Mouse (Mus musculus) liver, adult 2 months (tissue): Measurements from ENCODE around the gene Tmem223. TPM values are rescaled to one million over a fixed set of nuclear protein-coding genes. Genes with fewer than 3 reads are reported as not detected.

Experiments
- DNase-seq: peaks from one replicate; pipeline ENCODE4 v3.0.0-alpha.2; 2011; ENCODE audit warnings: low read depth, low spot score; ENCODE audit errors: extremely low read depth
- H3K27ac ChIP-seq: fragments of 200-500 bp; replicated peaks from 2 replicates; pipeline ENCODE4 v1.5.1; 2012; ENCODE audit warnings: low read depth, mild to moderate bottlenecking, control low read depth, inconsistent platforms, low read length; ENCODE audit not compliant: insufficient read depth
- H3K27me3 ChIP-seq: fragments of 200-500 bp; 2 replicates; pipeline ENCODE4 v1.6.1; 2012; ENCODE audit warnings: mild to moderate bottlenecking, moderate library complexity, low read length, inconsistent platforms; ENCODE audit not compliant: control insufficient read depth, insufficient read depth
- H3K36me3 ChIP-seq: fragments of 200-500 bp; 2 replicates; pipeline ENCODE4 v1.6.1; 2012; ENCODE audit warnings: low read length, inconsistent platforms; ENCODE audit not compliant: control insufficient read depth, insufficient read depth
- H3K4me1 ChIP-seq: fragments of 200-500 bp; 2 replicates; pipeline ENCODE4 v1.6.1; 2011; ENCODE audit warnings: low read length; ENCODE audit not compliant: control insufficient read depth, insufficient read depth
- H3K4me3 ChIP-seq: fragments of 200-500 bp; 2 replicates; pipeline ENCODE4 v1.5.1; 2011; ENCODE audit warnings: low read depth, mild to moderate bottlenecking, control low read depth, low read length, moderate library complexity; ENCODE audit not compliant: insufficient read depth
- H3K79me2 ChIP-seq: fragments of 200-500 bp; 2 replicates; pipeline ENCODE4 v1.6.1; 2012; ENCODE audit warnings: inconsistent platforms, mild to moderate bottlenecking, low read length, moderate library complexity; ENCODE audit not compliant: control insufficient read depth, insufficient read depth
- H3K9ac ChIP-seq: fragments of 200-500 bp; 2 replicates; pipeline ENCODE4 v1.6.1; 2012; ENCODE audit warnings: low read depth, mild to moderate bottlenecking, control low read depth, inconsistent platforms, low read length
- CTCF ChIP-seq: fragments of 200-500 bp; IDR thresholded peaks from 2 replicates; pipeline ENCODE4 v1.5.1; 2011; ENCODE audit warnings: low read depth, low read length, control low read depth
- POLR2A ChIP-seq: fragments of 200-500 bp; IDR thresholded peaks from 2 replicates; pipeline ENCODE4 v1.6.1; 2011; ENCODE audit warnings: low read length, control low read depth; ENCODE audit not compliant: insufficient read depth; ENCODE audit errors: extremely low read depth
- WGBS: fragments of 180-500 bp; shearing (Covaris S2); methylation state at CpG from one replicate; pipeline ENCODE4 v1.1.7; 2018; 5-methylcytosine and 5-hydroxymethylcytosine counted together
- polyA plus RNA-seq: library from polyadenylated mRNA; depleted of rRNA; stranded (reverse); fragments of >200 nt; gene quantifications from 2 replicates; pipeline ENCODE4 v1.2.3, GENCODE M21; 2012
- total RNA-seq: library from RNA; depleted of rRNA; stranded (reverse); fragments of >200 nt; gene quantifications from 2 replicates; pipeline ENCODE4 v1.2.3, GENCODE M21; 2014

The Tmem223 gene
- total and polyA plus RNA-seq, 2 experiments, result 66.9 to 122 TPM

DNA sequence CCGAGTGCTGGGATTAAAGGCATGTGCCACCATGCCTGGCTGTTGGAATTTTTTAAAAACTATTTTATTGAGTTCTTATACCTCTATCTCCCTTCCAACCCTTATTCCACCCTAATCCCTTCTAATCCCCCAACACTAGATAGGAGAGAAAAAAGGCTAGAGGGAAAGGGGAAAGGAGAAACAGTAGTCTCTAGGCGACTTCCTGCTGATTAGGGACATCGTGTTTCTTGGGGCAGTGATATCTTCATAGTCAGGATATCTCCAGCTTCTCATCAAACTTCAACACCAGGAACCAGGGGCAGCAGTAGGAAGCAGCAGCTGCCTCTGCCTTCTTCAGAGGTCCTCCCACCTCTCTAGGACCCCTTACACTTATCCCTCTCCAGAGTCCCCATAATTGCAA is 36.5 kb upstream of the Tmem223 start:
- peaks cover 7% of the 10 kb centered on the region; the same call in 1 of the 2 replicates for H3K36me3 ChIP-seq
- no peak overlapping the region for H3K9ac ChIP-seq
- H3K27ac ChIP-seq, result no peak overlapping the region
- H3K27me3 ChIP-seq, result no peaks in the 10 kb centered on the region
- 73% methylated on average over 3 of the region's 3 CpGs for WGBS
- H3K4me1 ChIP-seq, result peaks cover 1% of the 10 kb centered on the region; the same call in 1 of the 2 replicates
- DNase-seq, result no peak
- no peak for TF ChIP-seq POLR2A
- no peak for TF ChIP-seq CTCF
- H3K79me2 ChIP-seq, result no peaks in the 10 kb centered on the region; the same call in 1 of the 2 replicates
- H3K4me3 ChIP-seq, result no peak overlapping the region

DNA sequence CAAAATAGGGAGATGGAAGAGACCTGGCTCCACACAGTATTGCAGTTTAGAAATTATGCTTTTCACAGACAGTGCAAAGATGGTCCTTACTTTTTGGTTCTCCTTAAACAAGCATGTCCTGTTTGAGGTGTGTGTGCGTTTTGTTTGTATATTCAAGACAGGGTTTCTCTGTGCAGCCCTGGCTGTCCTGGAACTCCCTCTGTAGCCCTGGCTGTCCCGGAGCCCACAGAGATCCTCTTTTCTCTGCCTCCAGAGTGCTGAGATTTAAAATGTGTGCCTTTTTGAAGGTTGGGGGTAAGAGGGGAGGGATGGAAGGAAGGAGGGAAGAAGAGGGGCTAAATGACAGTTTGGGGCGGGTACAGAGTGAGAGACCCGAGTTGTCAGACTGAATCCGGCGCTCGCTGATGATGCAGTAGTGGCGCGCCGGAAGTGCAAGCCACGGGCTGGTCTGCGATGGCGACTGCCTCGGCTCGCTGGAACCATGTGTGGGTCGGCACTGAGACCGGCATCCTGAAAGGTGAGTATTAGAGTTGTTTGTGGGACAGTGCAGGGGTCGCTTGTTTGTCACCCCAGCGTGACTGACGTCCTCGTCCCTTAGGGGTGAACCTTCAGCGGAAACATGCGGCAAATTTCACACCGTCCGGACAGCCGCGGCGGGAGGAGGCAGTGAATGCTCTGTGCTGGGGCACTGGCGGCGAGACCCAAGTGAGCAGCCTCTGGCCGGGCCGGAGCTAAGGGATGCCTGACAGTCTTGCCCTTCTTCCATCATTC is 35.2 kb upstream of the Tmem223 start, which contains the start of gene Wdr74:
TSS of gene Wdr74 (plus strand) at position 439 of the 771 bp plus-strand sequence.
- H3K9ac ChIP-seq, result peak within 1 kb of the TSS; percentile 82
- H3K4me1 ChIP-seq, result peaks cover 3% of the 10 kb centered on the region; the same call in 1 of the 2 replicates
- under 1% methylated on average over 32 of the region's 32 CpGs for WGBS
- H3K79me2 ChIP-seq, result no peaks in the 10 kb centered on the region; the same call in 1 of the 2 replicates
- H3K27ac ChIP-seq, result peak within 1 kb of the TSS; percentile 29; the same call in 1 of the 2 replicates
- H3K4me3 ChIP-seq, result peak within 1 kb of the TSS; percentile 85
- H3K36me3 ChIP-seq, result peaks cover 12% of the 10 kb centered on the region
- peak; percentile 67 for DNase-seq
- no peaks in the 10 kb centered on the region for H3K27me3 ChIP-seq
- TF ChIP-seq POLR2A (peak; percentile 86), CTCF (no peak)

DNA sequence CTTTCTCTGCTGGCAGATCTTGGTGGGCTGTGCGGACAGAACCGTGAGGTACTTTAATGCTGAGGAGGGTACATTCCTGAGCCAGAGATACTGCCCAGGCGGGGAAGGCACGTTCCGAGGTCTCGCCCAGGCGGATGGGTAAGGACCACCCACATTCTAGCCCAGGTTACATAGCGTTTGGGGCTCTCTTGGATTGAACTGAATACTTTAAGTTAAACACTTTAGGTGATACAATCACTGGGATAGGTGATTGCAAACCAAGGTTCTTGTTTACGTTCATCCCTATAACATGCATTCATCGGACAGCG is 34.7 kb upstream of the Tmem223 start:
- TF ChIP-seq POLR2A, result no peak
- no peak for TF ChIP-seq CTCF
- H3K4me3 ChIP-seq, result peak overlapping the region; percentile 85
- peaks cover 12% of the 10 kb centered on the region for H3K36me3 ChIP-seq
- DNase-seq, result no peak
- peak overlapping the region; percentile 82 for H3K9ac ChIP-seq
- H3K27me3 ChIP-seq, result no peaks in the 10 kb centered on the region
- H3K27ac ChIP-seq, result no peak overlapping the region
- H3K79me2 ChIP-seq, result no peaks in the 10 kb centered on the region; the same call in 1 of the 2 replicates
- 1% methylated on average over 11 of the region's 11 CpGs for WGBS
- H3K4me1 ChIP-seq, result peaks cover 7% of the 10 kb centered on the region; the same call in 1 of the 2 replicates

DNA sequence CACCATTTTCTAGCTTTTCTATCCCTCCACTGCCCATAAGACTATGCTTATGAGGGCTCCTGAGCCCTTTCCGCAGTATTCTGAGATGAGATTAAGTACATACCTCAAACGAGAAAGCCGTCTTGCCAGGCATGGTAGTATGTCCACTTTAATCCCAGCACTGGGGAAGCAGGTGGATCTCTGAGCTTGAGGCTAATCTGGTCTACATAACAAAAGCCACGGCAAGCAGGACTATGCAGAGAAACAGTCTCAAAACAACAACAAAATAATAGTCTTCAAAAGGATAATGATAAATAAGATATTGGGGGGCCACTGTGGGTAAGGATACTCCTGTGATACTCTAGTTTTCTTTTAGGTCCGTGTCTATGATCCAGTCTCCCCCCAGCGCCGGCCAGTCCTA is 31.9 kb upstream of the Tmem223 start:
- peaks cover 23% of the 10 kb centered on the region for H3K36me3 ChIP-seq
- no peaks in the 10 kb centered on the region for H3K27me3 ChIP-seq
- peaks cover 13% of the 10 kb centered on the region for H3K4me1 ChIP-seq
- H3K79me2 ChIP-seq, result peaks cover 14% of the 10 kb centered on the region; the same call in 1 of the 2 replicates
- 92% methylated on average over 7 of the region's 7 CpGs for WGBS
- H3K4me3 ChIP-seq, result no peak overlapping the region
- no peak for DNase-seq
- no peak overlapping the region for H3K9ac ChIP-seq
- H3K27ac ChIP-seq, result no peak overlapping the region
- no peak for TF ChIP-seq POLR2A
- TF ChIP-seq CTCF, result no peak

DNA sequence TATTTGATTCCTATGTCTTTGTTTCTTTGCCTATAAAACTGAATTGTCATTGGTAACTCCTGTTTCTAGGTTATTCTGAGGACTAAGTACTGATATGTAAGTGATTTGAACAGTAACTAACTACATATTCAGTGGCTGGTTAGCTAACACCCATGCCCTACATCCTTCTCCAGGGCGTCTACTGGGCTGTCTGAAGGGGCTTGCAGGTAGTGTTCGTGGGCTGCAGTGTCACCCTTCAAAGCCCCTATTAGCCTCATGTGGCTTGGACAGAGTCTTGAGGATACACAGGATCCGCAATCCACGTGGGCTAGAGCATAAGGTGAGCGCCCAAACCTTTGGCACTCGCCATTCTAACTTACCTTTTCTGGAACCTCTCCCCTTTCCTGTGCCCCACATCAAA is 31.1 kb upstream of the Tmem223 start:
- no peak for DNase-seq
- H3K4me3 ChIP-seq, result no peak overlapping the region
- 98% methylated on average over 6 of the region's 6 CpGs for WGBS
- peaks cover 29% of the 10 kb centered on the region for H3K36me3 ChIP-seq
- H3K9ac ChIP-seq, result no peak overlapping the region
- no peak for TF ChIP-seq CTCF
- no peak for TF ChIP-seq POLR2A
- H3K27ac ChIP-seq, result no peak overlapping the region
- peaks cover 13% of the 10 kb centered on the region for H3K4me1 ChIP-seq
- peaks cover 14% of the 10 kb centered on the region; the same call in 1 of the 2 replicates for H3K79me2 ChIP-seq
- no peaks in the 10 kb centered on the region for H3K27me3 ChIP-seq

DNA sequence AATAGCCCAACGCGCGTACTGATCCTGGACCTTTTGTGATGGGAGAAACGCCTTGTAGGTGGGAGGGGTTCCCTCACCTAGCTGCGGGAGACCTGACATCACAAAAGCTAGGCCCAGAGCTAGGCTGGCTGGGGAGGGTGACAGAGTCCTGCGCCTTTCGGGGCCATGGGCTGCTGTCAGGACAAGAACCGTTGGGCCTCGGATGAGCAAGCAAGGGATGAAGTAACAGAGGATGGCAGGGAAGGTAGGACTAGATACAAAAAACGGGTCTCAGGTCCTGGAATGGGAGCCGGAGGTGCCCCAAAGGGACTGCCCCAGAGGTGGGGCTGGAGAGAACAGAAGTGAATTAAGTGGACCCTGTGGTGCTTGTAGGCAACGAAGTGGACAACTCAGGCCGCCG is 30.2 kb upstream of the Tmem223 start, which contains the start of gene 1700092M07Rik:
TSS of gene 1700092M07Rik (plus strand) at position 116 of the 400 bp plus-strand sequence.
- Histone ChIP-seq H3K27me3 (no peaks in the 10 kb centered on the region), H3K9ac (peak within 1 kb of the TSS; percentile 96), H3K79me2 (peaks cover 14% of the 10 kb centered on the region; the same call in 1 of the 2 replicates), H3K36me3 (peaks cover 38% of the 10 kb centered on the region), H3K4me3 (peak within 1 kb of the TSS; percentile 73), H3K27ac (peak within 1 kb of the TSS; percentile 95), H3K4me1 (peaks cover 13% of the 10 kb centered on the region)
- no peak for TF ChIP-seq CTCF
- TF ChIP-seq POLR2A, result no peak
- no peak for DNase-seq
- 64% methylated on average over 14 of the region's 14 CpGs for WGBS
